Mouse (Mus musculus) heart, embryonic 10.5 days (tissue): Measurements from ENCODE around the gene Rnf187. TPM values are rescaled to one million over a fixed set of nuclear protein-coding genes. Genes with fewer than 3 reads are reported as not detected.

Source experiments
- DNase-seq: peaks from one replicate; pipeline ENCODE4 v3.0.0-alpha.2; 2017; ENCODE audit warnings: low spot score
- H3K27ac ChIP-seq: fragments of 300-500 bp; sonication (generic); 2 replicates; pipeline ENCODE4 v1.5.1; 2016; ENCODE audit warnings: mild to moderate bottlenecking
- H3K27me3 ChIP-seq: fragments of 300-500 bp; sonication (generic); 2 replicates; pipeline ENCODE4 v1.6.1; 2016; ENCODE audit warnings: mild to moderate bottlenecking; ENCODE audit not compliant: poor library complexity, insufficient read depth, severe bottlenecking
- H3K36me3 ChIP-seq: fragments of 300-500 bp; sonication (generic); 2 replicates; pipeline ENCODE4 v1.6.1; 2016; ENCODE audit warnings: mild to moderate bottlenecking, moderate library complexity
- H3K4me1 ChIP-seq: fragments of 300-500 bp; sonication (generic); 2 replicates; pipeline ENCODE4 v1.6.1; 2016; ENCODE audit warnings: mild to moderate bottlenecking
- H3K4me3 ChIP-seq: fragments of 300-500 bp; sonication (generic); 2 replicates; pipeline ENCODE4 v1.5.1; 2016; ENCODE audit warnings: mild to moderate bottlenecking, moderate library complexity
- H3K9me3 ChIP-seq: fragments of 300-500 bp; sonication (generic); 2 replicates; pipeline ENCODE4 v1.6.1; 2016; ENCODE audit warnings: mild to moderate bottlenecking, moderate library complexity
- WGBS: fragments of 180-500 bp; shearing (Covaris S2); methylation state at CpG from one replicate; pipeline ENCODE4 v1.1.7; 2016; 5-methylcytosine and 5-hydroxymethylcytosine counted together
- polyA plus RNA-seq: library from polyadenylated mRNA; unstranded; fragments of >200 nt; fragmentation: Nextera tagmentation; extraction: Ambion mirVana; gene quantifications from 2 replicates; pipeline ENCODE4 v1.2.1, GENCODE M21; 2016

Rnf187 gene
- polyA plus RNA-seq, 1 experiment from 2014 or later = 213 TPM

- Histone ChIP-seq H3K4me1 (peaks cover 20% of the 10 kb centered on the region), H3K4me3 (peak overlapping the region; percentile 35), H3K27me3 (peaks cover 10% of the 10 kb centered on the region; the same call in 1 of the 2 replicates), H3K27ac (peak overlapping the region; percentile 57; the same call in 1 of the 2 replicates), H3K9me3 (no peaks in the 10 kb centered on the region), H3K36me3 (peaks cover 20% of the 10 kb centered on the region)
- 25% methylated on average over 20 of the region's 20 CpGs for whole genome bisulfite sequencing
- DNase-seq = peak; percentile 85
Measured at GRCm38 (mm10) chr11:58927790-58928651, 10.7 kb downstream of the Rnf187 start.

GRCm38 (mm10) chr11:58927053-58927452 is 11.7 kb downstream of the Rnf187 start:
- 67% methylated on average over 2 of the region's 2 CpGs for WGBS

DNA sequence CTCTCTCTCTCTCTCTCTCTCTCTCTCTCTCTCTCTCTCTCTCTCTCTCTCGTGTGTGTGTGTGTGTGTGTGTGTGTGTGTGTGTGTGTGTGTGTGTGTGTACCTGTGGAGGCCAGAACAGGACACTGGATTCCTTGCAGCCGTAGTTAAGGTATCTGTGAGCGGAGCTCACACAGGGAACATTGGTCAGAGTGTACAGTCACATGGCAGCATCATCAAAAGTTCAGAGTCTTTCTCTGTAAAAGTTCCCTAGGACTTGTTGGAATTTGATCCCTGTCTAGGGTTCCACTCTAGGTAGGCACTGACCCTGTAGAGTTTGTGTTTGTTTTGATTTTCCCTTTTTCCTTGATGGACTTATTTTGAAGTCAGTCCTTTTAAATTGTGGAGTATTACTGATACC is 12.1 kb downstream of the Rnf187 start:
- Histone ChIP-seq H3K27ac (no peak overlapping the region), H3K9me3 (no peaks in the 10 kb centered on the region), H3K4me3 (no peak overlapping the region), H3K27me3 (peaks cover 11% of the 10 kb centered on the region; the same call in 1 of the 2 replicates), H3K4me1 (peaks cover 20% of the 10 kb centered on the region), H3K36me3 (peaks cover 6% of the 10 kb centered on the region)
- 90% methylated on average over 2 of the region's 3 CpGs for WGBS
- no peak for DNase-seq

More at GRCm38 (mm10) chr11:58927053-58927452, 11.7 kb downstream of the Rnf187 start:
- no peaks in the 10 kb centered on the region for H3K9me3 ChIP-seq
- no peak for DNase-seq
- H3K27me3 ChIP-seq = peaks cover 11% of the 10 kb centered on the region; the same call in 1 of the 2 replicates
- no peak overlapping the region for H3K27ac ChIP-seq
- H3K4me3 ChIP-seq = no peak overlapping the region
- peaks cover 20% of the 10 kb centered on the region for H3K4me1 ChIP-seq
- peaks cover 10% of the 10 kb centered on the region for H3K36me3 ChIP-seq

DNA sequence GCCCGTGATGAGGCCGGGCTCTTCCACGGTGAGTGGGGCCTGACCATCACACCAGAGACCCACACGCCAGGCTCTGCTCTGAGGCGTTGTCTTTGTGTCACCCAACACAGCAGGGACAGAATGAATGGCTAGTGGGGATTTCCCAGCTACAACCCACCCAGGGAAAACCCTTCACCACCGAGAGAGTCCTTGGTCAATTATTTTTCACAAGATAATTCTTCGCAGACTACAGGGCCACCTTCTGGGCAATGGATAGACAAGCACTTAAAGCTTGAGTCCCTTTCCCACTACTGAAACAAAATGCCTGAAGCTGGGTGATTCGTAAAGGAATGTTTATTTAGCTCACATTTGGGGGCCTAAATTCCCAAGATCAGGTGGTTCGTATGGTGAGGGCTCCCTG is 16.3 kb downstream of the Rnf187 start:
- Histone ChIP-seq H3K27me3 (peaks cover 18% of the 10 kb centered on the region; the same call in 1 of the 2 replicates), H3K4me1 (peaks cover 13% of the 10 kb centered on the region), H3K36me3 (no peaks in the 10 kb centered on the region), H3K9me3 (no peaks in the 10 kb centered on the region), H3K4me3 (no peak overlapping the region), H3K27ac (no peak overlapping the region)
- no peak for DNase-seq
- 85% methylated on average over 9 of the region's 9 CpGs for WGBS

GRCm38 (mm10) chr11:58918759-58919158 is 20.0 kb downstream of the Rnf187 start:
- 77% methylated on average over 5 of the region's 5 CpGs for WGBS

GRCm38 (mm10) chr11:58917745-58918366 is 20.9 kb downstream of the Rnf187 start, which contains the start of gene Btnl10:
TSS of gene Btnl10 (plus strand) at chr11:58917908.
- DNase-seq = no peak
- H3K4me3 ChIP-seq = no peak within 1 kb of the TSS
- no peaks in the 10 kb centered on the region for H3K36me3 ChIP-seq
- H3K27me3 ChIP-seq = 0 out of 2 replicates have a peak, but pooled peaks cover 8% of the 10 kb centered on the region
- H3K9me3 ChIP-seq = no peaks in the 10 kb centered on the region
- H3K27ac ChIP-seq = no peak within 1 kb of the TSS
- H3K4me1 ChIP-seq = peaks cover 21% of the 10 kb centered on the region
- 77% methylated on average over 12 of the region's 12 CpGs for WGBS

More at GRCm38 (mm10) chr11:58918759-58919158, 20.0 kb downstream of the Rnf187 start:
- Histone ChIP-seq H3K36me3 (no peaks in the 10 kb centered on the region), H3K4me3 (no peak overlapping the region), H3K4me1 (peaks cover 21% of the 10 kb centered on the region), H3K27me3 (peaks cover 16% of the 10 kb centered on the region; the same call in 1 of the 2 replicates), H3K9me3 (no peaks in the 10 kb centered on the region), H3K27ac (no peak overlapping the region)
- DNase-seq = no peak

DNA sequence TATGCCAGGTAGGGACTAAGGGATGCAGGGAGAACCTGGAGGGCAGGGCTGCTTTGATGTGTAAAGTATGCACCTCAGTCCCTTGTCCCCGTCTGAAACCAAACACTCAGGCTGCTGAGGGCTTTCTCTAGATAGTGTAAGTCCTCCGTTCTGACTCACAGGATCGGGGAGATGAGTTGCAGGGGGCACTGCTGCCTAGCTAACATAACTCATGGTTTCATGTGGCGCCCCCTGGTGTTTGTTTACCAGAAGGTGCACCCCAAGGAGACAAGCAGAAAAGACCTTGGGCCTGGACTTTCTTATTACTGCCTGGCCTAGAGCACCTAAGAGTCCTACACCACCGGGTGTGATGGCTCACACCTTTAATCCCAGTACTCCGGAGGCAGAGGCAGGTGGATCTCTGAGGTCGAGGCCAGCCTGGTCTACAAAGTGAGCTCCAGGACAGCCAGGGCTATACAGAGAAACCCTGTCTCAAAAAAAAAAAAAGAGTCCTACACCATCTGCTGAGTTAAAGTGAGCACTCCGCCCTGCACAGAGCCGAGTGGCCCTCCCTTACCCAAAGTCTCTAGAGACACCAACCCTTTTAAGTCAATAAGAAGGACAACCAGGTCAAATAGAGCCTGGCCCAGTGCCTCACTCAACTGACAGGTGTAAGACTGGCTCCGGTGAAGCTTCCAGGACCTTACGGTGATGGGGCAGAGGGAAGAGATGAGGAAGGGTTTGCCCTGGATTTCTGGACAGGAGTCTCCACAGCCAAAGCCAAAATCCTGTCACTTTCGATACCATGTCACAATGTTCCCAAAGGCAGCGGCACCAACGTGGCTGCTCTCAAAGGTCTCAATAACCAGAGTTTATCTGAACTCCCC is 21.6 kb downstream of the Rnf187 start:
- Histone ChIP-seq H3K27me3 (0 out of 2 replicates have a peak, but pooled peaks cover 8% of the 10 kb centered on the region), H3K9me3 (no peaks in the 10 kb centered on the region), H3K4me1 (peaks cover 21% of the 10 kb centered on the region), H3K4me3 (no peak overlapping the region), H3K27ac (no peak overlapping the region), H3K36me3 (no peaks in the 10 kb centered on the region)
- DNase-seq = no peak
- 48% methylated on average over 14 of the region's 14 CpGs for WGBS

- H3K27ac ChIP-seq = peak overlapping the region; percentile 87
- 13% methylated on average over 17 of the region's 17 CpGs for WGBS
- no peaks in the 10 kb centered on the region for H3K36me3 ChIP-seq
- peak overlapping the region; percentile 56 for H3K4me3 ChIP-seq
- no peaks in the 10 kb centered on the region for H3K9me3 ChIP-seq
- H3K27me3 ChIP-seq = 0 out of 2 replicates have a peak, but pooled peaks cover 4% of the 10 kb centered on the region
- H3K4me1 ChIP-seq = peaks cover 15% of the 10 kb centered on the region
- DNase-seq = no peak
Measured at GRCm38 (mm10) chr11:58914461-58915028, 24.2 kb downstream of the Rnf187 start.

GRCm38 (mm10) chr11:58913776-58914175 is 24.9 kb downstream of the Rnf187 start:
- Histone ChIP-seq H3K27ac (peak overlapping the region; percentile 87; the same call in 1 of the 2 replicates), H3K27me3 (0 out of 2 replicates have a peak, but pooled peaks cover 4% of the 10 kb centered on the region), H3K36me3 (no peaks in the 10 kb centered on the region), H3K9me3 (no peaks in the 10 kb centered on the region), H3K4me1 (peaks cover 12% of the 10 kb centered on the region), H3K4me3 (peak overlapping the region; percentile 56; the same call in 1 of the 2 replicates)
- DNase-seq = no peak
- WGBS = 68% methylated on average over 1 of the region's 1 CpGs

GRCm38 (mm10) chr11:58904838-58905237 is 33.9 kb downstream of the Rnf187 start:
- WGBS = 49% methylated on average over 6 of the region's 6 CpGs
- no peak for DNase-seq
- H3K4me1 ChIP-seq = peaks cover 21% of the 10 kb centered on the region
- no peaks in the 10 kb centered on the region for H3K27me3 ChIP-seq
- peak overlapping the region; percentile 88; the same call in 1 of the 2 replicates for H3K4me3 ChIP-seq
- H3K27ac ChIP-seq = no peak overlapping the region
- no peaks in the 10 kb centered on the region for H3K9me3 ChIP-seq
- peaks cover 18% of the 10 kb centered on the region for H3K36me3 ChIP-seq

- Histone ChIP-seq H3K4me1 (peaks cover 21% of the 10 kb centered on the region), H3K9me3 (no peaks in the 10 kb centered on the region), H3K27me3 (no peaks in the 10 kb centered on the region), H3K4me3 (peak overlapping the region; percentile 88), H3K36me3 (peaks cover 18% of the 10 kb centered on the region), H3K27ac (peak overlapping the region; percentile 96)
- 7% methylated on average over 8 of the region's 8 CpGs for WGBS
- no peak for DNase-seq
Measured at GRCm38 (mm10) chr11:58904410-58904718, 34.4 kb downstream of the Rnf187 start.
